Mouse (Mus musculus) CD8-positive naive resting alpha-beta T cell, adult 2 months (primary cell): ENCODE results near the gene Rps6ka3.

Experiments
- DNase-seq, 2 experiments: peaks; one replicate each; pipeline ENCODE4 v3.0.0; 2022; ENCODE audit warnings: low read depth in 2 of 2, low spot score in 2 of 2

Gene Rps6ka3

GRCm38 (mm10) chrX:159210007-159210406 lies at the start of gene Rps6ka3:
TSS of gene Rps6ka3 (plus strand) at chrX:159210307.
- no peak for DNase-seq

GRCm38 (mm10) chrX:159169200-159169599 lies 40.9 kb upstream of the Rps6ka3 start:
- DNase-seq: no peak

GRCm38 (mm10) chrX:159171579-159171978 lies 38.5 kb upstream of the Rps6ka3 start:
- no peak for DNase-seq

- no peak for DNase-seq
Observed at GRCm38 (mm10) chrX:159191581-159191980, 18.5 kb upstream of the Rps6ka3 start.

GRCm38 (mm10) chrX:159199495-159199894 lies 10.6 kb upstream of the Rps6ka3 start:
- DNase-seq: peak in 1 of 2 experiments; percentile 16

GRCm38 (mm10) chrX:159200101-159200500 lies 10.0 kb upstream of the Rps6ka3 start:
- no peak for DNase-seq

GRCm38 (mm10) chrX:159210892-159211583 lies 931 bp downstream of the Rps6ka3 start:
- peak; percentile 11 to 42 for DNase-seq

- DNase-seq: no peak
Observed at GRCm38 (mm10) chrX:159215253-159215652, 5.1 kb downstream of the Rps6ka3 start.

GRCm38 (mm10) chrX:159222474-159222873 lies 12.4 kb downstream of the Rps6ka3 start:
- DNase-seq: no peak

GRCm38 (mm10) chrX:159237275-159237674 lies 27.2 kb downstream of the Rps6ka3 start:
- DNase-seq: no peak

- peak; percentile 30 to 43 for DNase-seq
Observed at GRCm38 (mm10) chrX:159254001-159254884, 44.1 kb downstream of the Rps6ka3 start.

GRCm38 (mm10) chrX:159255123-159255978 lies 45.2 kb downstream of the Rps6ka3 start:
- DNase-seq: peak; percentile 83 to 84

GRCm38 (mm10) chrX:159256040-159256852 lies 46.1 kb downstream of the Rps6ka3 start:
- DNase-seq: peak; percentile 7 to 9

GRCm38 (mm10) chrX:159256921-159257421 lies 46.9 kb downstream of the Rps6ka3 start:
- peak; percentile 14 to 35 for DNase-seq

GRCm38 (mm10) chrX:159264681-159265080 lies 54.6 kb downstream of the Rps6ka3 start:
- peak in 1 of 2 experiments; percentile 31 for DNase-seq

GRCm38 (mm10) chrX:159269072-159269471 lies 59.0 kb downstream of the Rps6ka3 start:
- peak; percentile 21 to 45 for DNase-seq

GRCm38 (mm10) chrX:159286765-159287164 lies 76.7 kb downstream of the Rps6ka3 start:
- no peak for DNase-seq

- DNase-seq: no peak
Observed at GRCm38 (mm10) chrX:159295879-159296278, 85.8 kb downstream of the Rps6ka3 start.

- no peak for DNase-seq
Observed at GRCm38 (mm10) chrX:159302349-159303311, 92.5 kb downstream of the Rps6ka3 start.
